Mouse (Mus musculus): Measurements from ENCODE around the gene Lcn2. TPM values are rescaled to one million over a fixed set of nuclear protein-coding genes. Genes with fewer than 3 reads are reported as not detected.
"Not testable (repeated sequence)": the region's sequence is repeated elsewhere in the genome, so short reads cannot be mapped to it uniquely, and the experiment has no call there.

Lcn2 gene
- total RNA-seq, 2 experiments from 2014 or later: 1.7 to 2.1 TPM

GRCm38 (mm10) chr2:32374191-32374590, 13.9 kb downstream of the Lcn2 start:
- DNase-seq (ENCODE audit: low spot score in 2 of 2): no peak

GRCm38 (mm10) chr2:32367315-32367714, 20.7 kb downstream of the Lcn2 start:
- no peak for DNase-seq (ENCODE audit: low spot score in 2 of 2)

GRCm38 (mm10) chr2:32364121-32364520, 23.9 kb downstream of the Lcn2 start:
- DNase-seq (ENCODE audit: low spot score in 2 of 2): no peak

- no peak for DNase-seq (ENCODE audit: low spot score in 2 of 2)
Observed at GRCm38 (mm10) chr2:32363376-32364106, 24.5 kb downstream of the Lcn2 start.

- peak; percentile 96 to 98 for DNase-seq (ENCODE audit: low spot score in 2 of 2)
Observed at GRCm38 (mm10) chr2:32362817-32363340, 25.2 kb downstream of the Lcn2 start.

- not testable (repeated sequence) for DNase-seq (ENCODE audit: low spot score in 2 of 2)
Observed at GRCm38 (mm10) chr2:32362274-32362673, 25.8 kb downstream of the Lcn2 start.

GRCm38 (mm10) chr2:32361437-32361836, 26.6 kb downstream of the Lcn2 start:
- DNase-seq (ENCODE audit: low spot score in 2 of 2): peak; percentile 63 to 70

- peak; percentile 67 to 73 for DNase-seq (ENCODE audit: low spot score in 2 of 2)
Observed at GRCm38 (mm10) chr2:32360741-32361140, 27.3 kb downstream of the Lcn2 start.

- no peak for DNase-seq (ENCODE audit: low spot score in 2 of 2)
Observed at GRCm38 (mm10) chr2:32358381-32358780, 29.7 kb downstream of the Lcn2 start.

GRCm38 (mm10) chr2:32357710-32358109, 30.3 kb downstream of the Lcn2 start:
- DNase-seq (ENCODE audit: low spot score in 2 of 2): no peak

GRCm38 (mm10) chr2:32356216-32356615, 31.8 kb downstream of the Lcn2 start:
- DNase-seq (ENCODE audit: low spot score in 2 of 2): no peak

- no peak for DNase-seq (ENCODE audit: low spot score in 2 of 2)
Observed at GRCm38 (mm10) chr2:32354336-32354895, 33.6 kb downstream of the Lcn2 start.

GRCm38 (mm10) chr2:32353836-32354235, 34.2 kb downstream of the Lcn2 start:
- no peak for DNase-seq (ENCODE audit: low spot score in 2 of 2)

- DNase-seq (ENCODE audit: low spot score in 2 of 2): peak; percentile 92 to 95
Observed at GRCm38 (mm10) chr2:32353007-32353542, 35.0 kb downstream of the Lcn2 start, which contains the start of gene Dnm1. Gene Dnm1 (minus strand): TSS chr2:32353338.

- DNase-seq (ENCODE audit: low spot score in 2 of 2): peak in 1 of 2 experiments; percentile 31
Observed at GRCm38 (mm10) chr2:32352151-32353006, 35.7 kb downstream of the Lcn2 start, which contains the start of gene Ciz1. Gene Ciz1 (plus strand): TSS chr2:32352327.

GRCm38 (mm10) chr2:32351471-32351961, 36.5 kb downstream of the Lcn2 start:
- DNase-seq (ENCODE audit: low spot score in 2 of 2): no peak

- no peak for DNase-seq (ENCODE audit: low spot score in 2 of 2)
Observed at GRCm38 (mm10) chr2:32350471-32351051, 37.5 kb downstream of the Lcn2 start.

GRCm38 (mm10) chr2:32349625-32350255, 38.3 kb downstream of the Lcn2 start:
- no peak for DNase-seq (ENCODE audit: low spot score in 2 of 2)

GRCm38 (mm10) chr2:32348311-32348710, 39.7 kb downstream of the Lcn2 start:
- DNase-seq (ENCODE audit: low spot score in 2 of 2): no peak

GRCm38 (mm10) chr2:32347019-32347418, 41.0 kb downstream of the Lcn2 start:
- no peak for DNase-seq (ENCODE audit: low spot score in 2 of 2)

Measured in adrenal gland, adult 18-20 months (tissue).